Mouse (Mus musculus): ENCODE results near the gene Jmjd6.
"Not testable (repeated sequence)": the region's sequence is repeated elsewhere in the genome, so short reads cannot be mapped to it uniquely, and the experiment has no call there.

Gene Jmjd6

GRCm38 (mm10) chr11:116851576-116852290 lies 8.5 kb upstream of the Jmjd6 start:
- no peak for DNase-seq

GRCm38 (mm10) chr11:116850833-116851477 lies 7.7 kb upstream of the Jmjd6 start:
- DNase-seq, result no peak

- no peak for DNase-seq
These were observed 6.8 kb upstream of the Jmjd6 start for GRCm38 (mm10) chr11:116850085-116850484.

GRCm38 (mm10) chr11:116849587-116849986 lies 6.3 kb upstream of the Jmjd6 start:
- DNase-seq, result no peak

GRCm38 (mm10) chr11:116848877-116849178 lies 5.6 kb upstream of the Jmjd6 start:
- DNase-seq, result not testable (repeated sequence)

GRCm38 (mm10) chr11:116848086-116848876 lies 5.0 kb upstream of the Jmjd6 start:
- DNase-seq, result no peak

- DNase-seq, result no peak
These were observed 4.2 kb upstream of the Jmjd6 start for GRCm38 (mm10) chr11:116847187-116848085.

- DNase-seq, result no peak
These were observed 3.4 kb upstream of the Jmjd6 start for GRCm38 (mm10) chr11:116846593-116847181.

GRCm38 (mm10) chr11:116842531-116843260 lies 553 bp downstream of the Jmjd6 start:
- peak; percentile 80 for DNase-seq

GRCm38 (mm10) chr11:116840748-116841147 lies 2.5 kb downstream of the Jmjd6 start:
- DNase-seq, result no peak

- DNase-seq, result no peak
These were observed 3.6 kb downstream of the Jmjd6 start for GRCm38 (mm10) chr11:116839601-116840000.

GRCm38 (mm10) chr11:116838936-116839335 lies 4.3 kb downstream of the Jmjd6 start:
- DNase-seq, result no peak

GRCm38 (mm10) chr11:116837441-116837840 lies 5.8 kb downstream of the Jmjd6 start:
- DNase-seq, result no peak

GRCm38 (mm10) chr11:116836283-116836682 lies 7.0 kb downstream of the Jmjd6 start:
- DNase-seq, result no peak

- DNase-seq, result no peak
These were observed 8.3 kb downstream of the Jmjd6 start for GRCm38 (mm10) chr11:116834954-116835353.

- DNase-seq, result no peak
These were observed 11.0 kb downstream of the Jmjd6 start for GRCm38 (mm10) chr11:116832172-116832685.

GRCm38 (mm10) chr11:116827534-116828165 lies 15.6 kb downstream of the Jmjd6 start, which contains the start of gene Mxra7:
Gene Mxra7 (minus strand): TSS chr11:116828046.
- peak; percentile 90 for DNase-seq

GRCm38 (mm10) chr11:116826550-116827504 lies 16.4 kb downstream of the Jmjd6 start:
- no peak for DNase-seq

GRCm38 (mm10) chr11:116825230-116825629 lies 18.0 kb downstream of the Jmjd6 start:
- DNase-seq, result no peak

- not testable (repeated sequence) for DNase-seq
These were observed 19.4 kb downstream of the Jmjd6 start for GRCm38 (mm10) chr11:116823885-116824284.
